Mouse (Mus musculus): ENCODE results near the gene Cubn. TPM values are rescaled to one million over a fixed set of nuclear protein-coding genes. Genes with fewer than 3 reads are reported as not detected.

The Cubn gene
- total and polyA plus RNA-seq, 3 experiments, result 0.03 TPM; not detected in 2

GRCm38 (mm10) chr2:13303376-13303775 lies 188.2 kb downstream of the Cubn start:
- no peaks in the 10 kb centered on the region for H3K79me2 ChIP-seq (ENCODE audit: control insufficient read depth, insufficient read depth, low read length, poor library complexity)
- DNase-seq (ENCODE audit: low read depth, low spot score), result no peak
- no peaks in the 10 kb centered on the region for H3K9me3 ChIP-seq (replicated peaks; ENCODE audit: insufficient read depth, low read length)
- no peak overlapping the region for H3K4me3 ChIP-seq (ENCODE audit: control insufficient read depth in 1 of 2, insufficient read depth in 1 of 2, low read depth in 2 of 2, low read length in 2 of 2)
- TF ChIP-seq E2F4 (IDR thresholded peaks at IDR 0.05; ENCODE audit: borderline replicate concordance, low read depth, low read length), result no peak
- no peak for TF ChIP-seq NELFE (IDR thresholded peaks at IDR 0.05; ENCODE audit: low read depth, low read length)
- no peak for TF ChIP-seq POLR2AphosphoS5 (IDR thresholded peaks at IDR 0.05; ENCODE audit: borderline replicate concordance, low read depth, low read length)
- no peak for TF ChIP-seq JUND (IDR thresholded peaks at IDR 0.05; ENCODE audit: low read depth, low read length)
- TF ChIP-seq TAL1 (IDR thresholded peaks at IDR 0.05; ENCODE audit: low read length), result no peak
- no peak for TF ChIP-seq USF2 (IDR thresholded peaks at IDR 0.05; ENCODE audit: borderline replicate concordance in 1 of 2, insufficient read depth in 1 of 2, low read depth in 1 of 2, low read length in 2 of 2)
- no peak for TF ChIP-seq GATA1 (IDR thresholded peaks at IDR 0.05; ENCODE audit: low read depth, low read length)
- TF ChIP-seq CHD1 (IDR thresholded peaks at IDR 0.05; ENCODE audit: low read depth, low read length), result no peak
- no peak for TF ChIP-seq MXI1 (IDR thresholded peaks at IDR 0.05; ENCODE audit: low read depth, low read length)
- no peak for TF ChIP-seq EP300 (IDR thresholded peaks at IDR 0.05; ENCODE audit: low read depth in 1 of 2, low read length in 2 of 2)
- TF ChIP-seq ZNF384 (IDR thresholded peaks at IDR 0.05; ENCODE audit: low read depth, low read length), result no peak
- no peak for TF ChIP-seq UBTF (IDR thresholded peaks at IDR 0.05; ENCODE audit: borderline replicate concordance, insufficient read depth, low read depth, low read length)
- no peak for TF ChIP-seq SMC3 (IDR thresholded peaks at IDR 0.05; ENCODE audit: low read depth, low read length)
- TF ChIP-seq SIN3A (IDR thresholded peaks at IDR 0.05; ENCODE audit: low read length), result no peak
- no peak for TF ChIP-seq GABPA (IDR thresholded peaks at IDR 0.05; ENCODE audit: low read depth, low read length)
- no peak for TF ChIP-seq ETS1 (IDR thresholded peaks at IDR 0.05; ENCODE audit: low read depth, low read length)
- TF ChIP-seq POLR2AphosphoS2 (IDR thresholded peaks at IDR 0.05; ENCODE audit: low read length), result no peak
- TF ChIP-seq MYC (IDR thresholded peaks at IDR 0.05; ENCODE audit: low read depth, low read length), result no peak
- H3K27ac ChIP-seq (ENCODE audit: control insufficient read depth, low read depth, low read length), result no peak overlapping the region
- no peaks in the 10 kb centered on the region for H3K4me1 ChIP-seq (ENCODE audit: control insufficient read depth in 1 of 2, insufficient read depth in 2 of 2, low read length in 2 of 2)
- no peaks in the 10 kb centered on the region for H3K36me3 ChIP-seq (ENCODE audit: control insufficient read depth in 1 of 2, insufficient read depth in 2 of 2, low read length in 2 of 2)
- peaks cover 0 to 2% of the 10 kb centered on the region in 2 experiments; a peak in 3 of 4 replicates for H3K27me3 ChIP-seq (ENCODE audit: control insufficient read depth in 1 of 2, insufficient read depth in 2 of 2, low read length in 2 of 2)
- H3K9ac ChIP-seq (ENCODE audit: control insufficient read depth, low read depth, low read length, poor library complexity, severe bottlenecking), result no peak overlapping the region

GRCm38 (mm10) chr2:13299031-13299430 lies 192.6 kb downstream of the Cubn start:
- Histone ChIP-seq H3K4me1 (ENCODE audit: control insufficient read depth in 1 of 2, insufficient read depth in 2 of 2, low read length in 2 of 2) (0 out of 4 replicates have a peak, but pooled peaks cover 0 to 3% of the 10 kb centered on the region in 2 experiments), H3K4me3 (ENCODE audit: control insufficient read depth in 1 of 2, insufficient read depth in 1 of 2, low read depth in 2 of 2, low read length in 2 of 2) (no peak overlapping the region), H3K36me3 (ENCODE audit: control insufficient read depth in 1 of 2, insufficient read depth in 2 of 2, low read length in 2 of 2) (peaks cover 0 to 2% of the 10 kb centered on the region in 2 experiments; a peak in 1 of 4 replicates), H3K9me3 (replicated peaks; ENCODE audit: insufficient read depth, low read length) (no peaks in the 10 kb centered on the region), H3K27ac (ENCODE audit: control insufficient read depth, low read depth, low read length) (no peak overlapping the region), H3K27me3 (ENCODE audit: control insufficient read depth in 1 of 2, insufficient read depth in 2 of 2, low read length in 2 of 2) (peaks cover 0 to 2% of the 10 kb centered on the region in 2 experiments; a peak in 1 of 4 replicates), H3K79me2 (ENCODE audit: control insufficient read depth, insufficient read depth, low read length, poor library complexity) (no peaks in the 10 kb centered on the region), H3K9ac (ENCODE audit: control insufficient read depth, low read depth, low read length, poor library complexity, severe bottlenecking) (no peak overlapping the region)
- peak; percentile 7 for DNase-seq (ENCODE audit: low read depth, low spot score)
- TF ChIP-seq MAZ (IDR thresholded peaks at IDR 0.05; ENCODE audit: low read depth, low read length) (no peak), CTCF (IDR thresholded peaks at IDR 0.05 in 2 of 3, conservative IDR thresholded peaks at IDR 0.05 in 1 of 3; ENCODE audit: control insufficient read depth in 1 of 3, insufficient read depth in 1 of 3, low read depth in 2 of 3, low read length in 3 of 3, poor library complexity in 1 of 3, severe bottlenecking in 1 of 3) (peak in 1 of 3 experiments; percentile 35; a peak in 2 of 6 replicates), RCOR1 (IDR thresholded peaks at IDR 0.05; ENCODE audit: low read depth, low read length) (no peak), POLR2A (IDR thresholded peaks at IDR 0.05; ENCODE audit: control insufficient read depth in 1 of 2, insufficient read depth in 1 of 2, low read depth in 1 of 2, low read length in 2 of 2, poor library complexity in 1 of 2) (no peak), USF1 (IDR thresholded peaks at IDR 0.05; ENCODE audit: low read depth, low read length) (no peak), RAD21 (IDR thresholded peaks at IDR 0.05; ENCODE audit: low read depth, low read length) (peak; percentile 50), NRF1 (IDR thresholded peaks at IDR 0.05; ENCODE audit: insufficient read depth, low read depth, low read length, poor library complexity, severe bottlenecking) (no peak), CHD2 (IDR thresholded peaks at IDR 0.05; ENCODE audit: low read length) (no peak), MXI1 (IDR thresholded peaks at IDR 0.05; ENCODE audit: low read depth, low read length) (no peak), ZMIZ1 (IDR thresholded peaks at IDR 0.05; ENCODE audit: low read depth, low read length) (no peak), MAX (IDR thresholded peaks at IDR 0.05; ENCODE audit: low read length) (no peak), EP300 (IDR thresholded peaks at IDR 0.05; ENCODE audit: low read depth in 1 of 2, low read length in 2 of 2) (no peak), UBTF (IDR thresholded peaks at IDR 0.05; ENCODE audit: borderline replicate concordance, insufficient read depth, low read depth, low read length) (no peak), USF2 (IDR thresholded peaks at IDR 0.05; ENCODE audit: borderline replicate concordance in 1 of 2, insufficient read depth in 1 of 2, low read depth in 1 of 2, low read length in 2 of 2) (no peak), SMC3 (IDR thresholded peaks at IDR 0.05; ENCODE audit: low read depth, low read length) (peak; percentile 46), ZKSCAN1 (IDR thresholded peaks at IDR 0.05; ENCODE audit: low read depth, low read length) (no peak), ZC3H11A (IDR thresholded peaks at IDR 0.05; ENCODE audit: low read depth, low read length) (peak; percentile 31; the same call in 1 of the 2 replicates)
